Mouse (Mus musculus) spleen, adult 2 months (tissue): ENCODE measurements around the gene Abcb1a.

Experiments used
- CTCF ChIP-seq: fragments of 200-500 bp; IDR thresholded peaks from 2 replicates; pipeline ENCODE4 v1.5.1; 2011; ENCODE audit warnings: mild to moderate bottlenecking, inconsistent platforms; ENCODE audit not compliant: insufficient read depth, insufficient read length, insufficient replicate concordance; ENCODE audit errors: extremely low read depth
- POLR2A ChIP-seq: fragments of 200-500 bp; IDR thresholded peaks from 2 replicates; pipeline ENCODE4 v1.6.1; 2011; ENCODE audit warnings: low read depth, low read length, inconsistent platforms

DNA sequence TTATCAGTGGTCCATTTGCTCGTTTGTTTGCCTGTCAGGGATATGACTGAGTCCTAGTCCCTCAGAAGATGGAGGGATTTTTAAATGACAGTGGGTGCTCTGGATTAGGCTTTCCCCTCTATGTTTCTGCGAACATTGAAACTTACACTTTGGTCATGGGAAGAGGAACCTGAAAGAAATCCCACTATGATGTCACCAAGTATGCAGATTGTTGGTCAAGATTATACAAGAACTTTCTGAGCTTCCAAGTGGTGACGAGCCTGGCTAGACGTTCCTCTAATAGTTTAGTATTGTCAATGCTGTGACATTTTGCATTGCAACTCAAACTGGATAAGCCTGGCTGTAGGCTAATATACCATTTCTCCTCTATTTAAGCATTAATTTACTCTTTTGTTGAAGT, 76.5 kb downstream of the Abcb1a start:
- TF ChIP-seq CTCF = no peak
- TF ChIP-seq POLR2A = no peak
